Mouse (Mus musculus) ovary, adult 18-20 months (tissue): Measurements from ENCODE around the gene Vmn2r100.

Experiments
- DNase-seq: peaks from one replicate; pipeline ENCODE4 v3.0.0; 2022; ENCODE audit warnings: low spot score, mixed read lengths

The Vmn2r100 gene

DNA sequence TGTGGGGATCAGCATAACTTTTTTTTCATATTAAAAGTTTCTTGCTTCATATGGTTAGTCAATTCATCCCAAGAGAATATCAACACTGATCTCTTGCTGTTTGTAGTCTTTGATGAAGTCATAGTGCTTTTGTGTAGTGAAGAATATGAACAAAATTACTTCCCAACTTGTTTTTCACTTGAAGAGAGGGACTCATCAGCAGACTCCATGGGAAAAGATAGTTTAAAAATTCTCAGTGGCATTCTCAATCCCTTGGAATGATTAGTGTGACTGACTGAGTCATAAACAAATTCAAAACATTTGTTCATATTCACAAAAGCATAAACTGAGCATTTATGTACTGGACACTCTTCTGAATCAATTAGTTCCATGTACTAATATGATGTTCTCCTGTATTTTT lies at the start of gene Vmn2r100:
TSS of gene Vmn2r100 (plus strand) at position 301 of the 400 bp plus-strand sequence.
- no peak for DNase-seq

- no peak for DNase-seq
These were observed 21.7 kb upstream of the Vmn2r100 start for GRCm38 (mm10) chr17:19482866-19483265.

- no peak for DNase-seq
These were observed 72.4 kb downstream of the Vmn2r100 start, which contains the start of gene Vmn2r101 for GRCm38 (mm10) chr17:19576927-19577326. Vmn2r101 (plus strand) TSS chr17:19577227.
